Mouse (Mus musculus) ES-Bruce4 (cell line): ENCODE results near the gene Banp.

Experiments used
- CTCF ChIP-seq: IDR thresholded peaks from one replicate; pipeline ENCODE4 v1.8.1; 2011; ENCODE audit warnings: low read depth, low read length
- POLR2A ChIP-seq: IDR thresholded peaks from one replicate; pipeline ENCODE4 v1.8.1; 2011; ENCODE audit warnings: low read length; ENCODE audit not compliant: insufficient read depth

GRCm38 (mm10) chr8:122056113-122056512 is 106.6 kb downstream of the Banp start:
- no peak for TF ChIP-seq POLR2A
- TF ChIP-seq CTCF = no peak
